Mouse (Mus musculus): ENCODE measurements around the gene Chd4. TPM values are rescaled to one million over a fixed set of nuclear protein-coding genes. Genes with fewer than 3 reads are reported as not detected.

Gene Chd4
- total and polyA plus RNA-seq, 2 experiments from 2014 or later: 72.6 to 141 TPM

DNA sequence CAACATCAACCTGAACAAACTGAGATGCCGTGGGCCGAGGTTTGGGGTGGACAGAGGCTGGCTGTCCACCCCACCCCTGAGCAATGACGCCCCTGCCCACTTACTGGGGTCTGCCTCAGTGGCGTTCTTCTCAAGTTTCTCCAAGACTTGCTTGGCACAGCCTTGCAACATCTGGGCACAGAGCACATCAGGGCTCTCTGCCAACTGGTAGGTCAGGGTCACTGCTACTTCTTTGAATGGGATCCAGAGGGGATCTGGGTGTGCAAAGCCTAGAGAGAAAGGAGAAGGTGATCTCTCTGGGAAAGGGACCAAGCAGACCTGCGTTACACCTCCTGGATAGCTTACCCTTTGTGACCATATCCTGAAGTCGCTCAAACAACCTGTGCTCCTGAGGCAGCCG is 77.5 kb downstream of the Chd4 start:
- H3K36me3 ChIP-seq (ENCODE audit: insufficient read depth): peaks cover 98% of the 10 kb centered on the region
- H3K4me2 ChIP-seq (ENCODE audit: low read depth): no peak overlapping the region
- no peaks in the 10 kb centered on the region for H3K9me3 ChIP-seq (ENCODE audit: low read length)
- no peaks in the 10 kb centered on the region for H3K4me1 ChIP-seq (ENCODE audit: insufficient read depth)
- DNase-seq (no peak), ATAC-seq (no peak)
- WGBS: 85% methylated on average over 7 of the region's 7 CpGs
- no peaks in the 10 kb centered on the region for H3K27me3 ChIP-seq (ENCODE audit: insufficient read depth, low read length)
- TF ChIP-seq CTCF (IDR thresholded peaks at IDR 0.05; ENCODE audit: low read depth): no peak
- no peak overlapping the region for H3K27ac ChIP-seq (ENCODE audit: low read depth, low read length)
- H3K9ac ChIP-seq: no peak overlapping the region
- H3K4me3 ChIP-seq (ENCODE audit: low read depth, low read length): no peak overlapping the region

DNA sequence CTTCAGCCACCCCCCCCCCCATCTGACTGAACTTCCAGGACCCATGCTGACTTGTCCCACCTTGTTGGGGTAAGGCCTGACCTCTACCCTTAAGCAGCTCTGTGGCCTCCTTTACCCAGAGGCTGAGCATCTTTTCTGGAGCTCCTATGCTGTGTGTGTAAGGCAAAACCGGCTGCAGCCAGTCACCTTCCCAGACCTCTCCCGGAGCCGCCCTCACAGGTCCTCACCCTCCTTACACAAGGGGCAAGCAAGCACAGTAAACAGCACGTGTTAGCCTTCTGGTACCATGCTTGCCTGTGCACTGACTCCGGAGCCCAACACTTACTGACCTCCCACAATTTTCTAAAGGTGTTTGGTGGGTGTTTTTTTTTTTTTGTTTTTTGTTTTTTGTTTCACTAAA is 79.7 kb downstream of the Chd4 start:
- H3K4me1 ChIP-seq (ENCODE audit: insufficient read depth): no peaks in the 10 kb centered on the region
- no peak overlapping the region for H3K27ac ChIP-seq (ENCODE audit: low read depth, low read length)
- no peak for DNase-seq
- WGBS: 89% methylated on average over 5 of the region's 5 CpGs
- no peak overlapping the region for H3K9ac ChIP-seq
- no peak for ATAC-seq
- H3K27me3 ChIP-seq (ENCODE audit: insufficient read depth, low read length): no peaks in the 10 kb centered on the region
- H3K4me3 ChIP-seq (ENCODE audit: low read depth, low read length): no peak overlapping the region
- no peak for TF ChIP-seq CTCF (IDR thresholded peaks at IDR 0.05; ENCODE audit: low read depth)
- H3K9me3 ChIP-seq (ENCODE audit: low read length): no peaks in the 10 kb centered on the region
- peaks cover 96% of the 10 kb centered on the region for H3K36me3 ChIP-seq (ENCODE audit: insufficient read depth)
- H3K4me2 ChIP-seq (ENCODE audit: low read depth): no peak overlapping the region

DNA sequence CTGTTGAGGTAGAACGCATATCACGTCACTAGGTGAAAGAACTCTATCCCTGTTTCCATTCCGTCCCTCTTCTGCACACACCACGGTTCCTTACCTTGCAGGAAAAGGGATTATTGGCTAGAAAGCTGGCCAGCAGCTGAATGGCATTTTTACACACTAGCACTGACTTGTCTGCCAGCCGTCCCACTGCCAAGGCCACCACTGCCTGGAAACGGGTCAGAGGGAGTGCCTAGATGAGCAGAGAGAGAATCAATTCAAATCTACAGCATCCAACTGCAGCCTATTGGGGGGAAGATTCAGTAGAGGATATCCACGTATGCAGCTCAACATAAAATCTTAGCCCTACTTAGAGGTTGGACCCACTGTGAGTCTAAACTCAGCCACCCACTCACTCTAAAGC is 83.8 kb downstream of the Chd4 start:
- Histone ChIP-seq H3K9me3 (ENCODE audit: low read length) (no peaks in the 10 kb centered on the region), H3K9ac (no peak overlapping the region), H3K27ac (ENCODE audit: low read depth, low read length) (no peak overlapping the region), H3K4me3 (ENCODE audit: low read depth, low read length) (no peak overlapping the region), H3K4me2 (ENCODE audit: low read depth) (no peak overlapping the region), H3K27me3 (ENCODE audit: insufficient read depth, low read length) (no peaks in the 10 kb centered on the region), H3K36me3 (ENCODE audit: insufficient read depth) (peaks cover 84% of the 10 kb centered on the region), H3K4me1 (ENCODE audit: insufficient read depth) (no peaks in the 10 kb centered on the region)
- TF ChIP-seq CTCF (IDR thresholded peaks at IDR 0.05; ENCODE audit: low read depth): no peak
- no peak for DNase-seq
- 88% methylated on average over 7 of the region's 7 CpGs for WGBS
- ATAC-seq: no peak

Small RNA genes within 50 kb of the gene (microRNA-seq; reads per million reads assigned to microRNA genes)
- gene Mir7045: 0 to 0.12 reads per million in 2 experiments

Other genes with a start within 250 kb of the Chd4 start
- gene P3h3, start 238.2 kb upstream of the Chd4 start, total RNA-seq (2014; rRNA removed): 78.8 and 85.7 TPM in 2 replicates
- 6.2 and 9.1 TPM in 2 replicates for gene P3h3, start 238.2 kb upstream of the Chd4 start, polyA plus RNA-seq (2015; fragmentation: Nextera tagmentation; extraction: Ambion mirVana)
- 154 and 160 TPM in 2 replicates for gene Gpr162, start 232.0 kb upstream of the Chd4 start, total RNA-seq (2014; rRNA removed)
- gene Gpr162, start 232.0 kb upstream of the Chd4 start, polyA plus RNA-seq (2015; fragmentation: Nextera tagmentation; extraction: Ambion mirVana): 30.3 and 38.1 TPM in 2 replicates
- gene Cd4, start 207.8 kb upstream of the Chd4 start, total RNA-seq (2014; rRNA removed): 0.57 and 0.69 TPM in 2 replicates
- gene Cd4, start 207.8 kb upstream of the Chd4 start, polyA plus RNA-seq (2015; fragmentation: Nextera tagmentation; extraction: Ambion mirVana): 0.25 and 0.72 TPM in 2 replicates
- 1.9 and 2.4 TPM in 2 replicates for gene Lag3, start 184.3 kb upstream of the Chd4 start, total RNA-seq (2014; rRNA removed)
- gene Lag3, start 184.3 kb upstream of the Chd4 start, polyA plus RNA-seq (2015; fragmentation: Nextera tagmentation; extraction: Ambion mirVana): 2.6 and 3.9 TPM in 2 replicates
- 722 and 784 TPM in 2 replicates for gene Ptms, start 175.9 kb upstream of the Chd4 start, total RNA-seq (2014; rRNA removed)
- 1,090 and 1,099 TPM in 2 replicates for gene Ptms, start 175.9 kb upstream of the Chd4 start, polyA plus RNA-seq (2015; fragmentation: Nextera tagmentation; extraction: Ambion mirVana)
- gene Mlf2, start 164.6 kb upstream of the Chd4 start, total RNA-seq (2014; rRNA removed): 432 and 471 TPM in 2 replicates
- gene Mlf2, start 164.6 kb upstream of the Chd4 start, polyA plus RNA-seq (2015; fragmentation: Nextera tagmentation; extraction: Ambion mirVana): 665 and 718 TPM in 2 replicates
- 82.4 and 117 TPM in 2 replicates for gene Cops7a, start 130.4 kb upstream of the Chd4 start, total RNA-seq (2014; rRNA removed)
- gene Cops7a, start 130.4 kb upstream of the Chd4 start, polyA plus RNA-seq (2015; fragmentation: Nextera tagmentation; extraction: Ambion mirVana): 87.8 and 93.0 TPM in 2 replicates
- gene Pianp, start 99.3 kb upstream of the Chd4 start, total RNA-seq (2014; rRNA removed): 12.2 and 18.3 TPM in 2 replicates
- 53.8 and 68.9 TPM in 2 replicates for gene Pianp, start 99.3 kb upstream of the Chd4 start, polyA plus RNA-seq (2015; fragmentation: Nextera tagmentation; extraction: Ambion mirVana)
- gene Zfp384, start 86.8 kb upstream of the Chd4 start, total RNA-seq (2014; rRNA removed): 24.7 and 34.5 TPM in 2 replicates
- gene Zfp384, start 86.8 kb upstream of the Chd4 start, polyA plus RNA-seq (2015; fragmentation: Nextera tagmentation; extraction: Ambion mirVana): 7.2 and 8.4 TPM in 2 replicates
- gene Ing4, start 56.2 kb upstream of the Chd4 start, total RNA-seq (2014; rRNA removed): 83.4 and 103 TPM in 2 replicates
- 102 and 111 TPM in 2 replicates for gene Ing4, start 56.2 kb upstream of the Chd4 start, polyA plus RNA-seq (2015; fragmentation: Nextera tagmentation; extraction: Ambion mirVana)
- gene Acrbp, start 46.3 kb upstream of the Chd4 start, total RNA-seq (2014; rRNA removed): 11.3 and 12.2 TPM in 2 replicates
- 11.4 and 13.8 TPM in 2 replicates for gene Acrbp, start 46.3 kb upstream of the Chd4 start, polyA plus RNA-seq (2015; fragmentation: Nextera tagmentation; extraction: Ambion mirVana)
- 0.38 and 0.71 TPM in 2 replicates for gene Lpar5, start 28.1 kb upstream of the Chd4 start, total RNA-seq (2014; rRNA removed)
- 0.59 and 0.61 TPM in 2 replicates for gene Lpar5, start 28.1 kb upstream of the Chd4 start, polyA plus RNA-seq (2015; fragmentation: Nextera tagmentation; extraction: Ambion mirVana)
- 47.2 and 56.0 TPM in 2 replicates for gene Nop2, start 35.9 kb downstream of the Chd4 start, total RNA-seq (2014; rRNA removed)
- gene Nop2, start 35.9 kb downstream of the Chd4 start, polyA plus RNA-seq (2015; fragmentation: Nextera tagmentation; extraction: Ambion mirVana): 39.6 and 43.5 TPM in 2 replicates
- gene Iffo1, start 49.3 kb downstream of the Chd4 start, total RNA-seq (2014; rRNA removed): 24.6 and 28.8 TPM in 2 replicates
- 12.8 and 18.3 TPM in 2 replicates for gene Iffo1, start 49.3 kb downstream of the Chd4 start, polyA plus RNA-seq (2015; fragmentation: Nextera tagmentation; extraction: Ambion mirVana)
- gene Gapdh, start 70.5 kb downstream of the Chd4 start, total RNA-seq (2014; rRNA removed): 2,022 and 2,511 TPM in 2 replicates
- gene Gapdh, start 70.5 kb downstream of the Chd4 start, polyA plus RNA-seq (2015; fragmentation: Nextera tagmentation; extraction: Ambion mirVana): 1,543 and 1,551 TPM in 2 replicates
- 32.5 and 43.5 TPM in 2 replicates for gene Ncapd2, start 95.7 kb downstream of the Chd4 start, total RNA-seq (2014; rRNA removed)
- gene Ncapd2, start 95.7 kb downstream of the Chd4 start, polyA plus RNA-seq (2015; fragmentation: Nextera tagmentation; extraction: Ambion mirVana): 18.9 and 25.8 TPM in 2 replicates
- gene Mrpl51, start 95.8 kb downstream of the Chd4 start, total RNA-seq (2014; rRNA removed): 51.3 and 54.0 TPM in 2 replicates
- 146 and 148 TPM in 2 replicates for gene Mrpl51, start 95.8 kb downstream of the Chd4 start, polyA plus RNA-seq (2015; fragmentation: Nextera tagmentation; extraction: Ambion mirVana)
- gene Vamp1, start 119.6 kb downstream of the Chd4 start, total RNA-seq (2014; rRNA removed): 6.7 and 12.9 TPM in 2 replicates
- gene Vamp1, start 119.6 kb downstream of the Chd4 start, polyA plus RNA-seq (2015; fragmentation: Nextera tagmentation; extraction: Ambion mirVana): 7.9 and 11.9 TPM in 2 replicates
- gene Tapbpl, start 135.9 kb downstream of the Chd4 start, total RNA-seq (2014; rRNA removed): 2.5 and 4.3 TPM in 2 replicates
- gene Tapbpl, start 135.9 kb downstream of the Chd4 start, polyA plus RNA-seq (2015; fragmentation: Nextera tagmentation; extraction: Ambion mirVana): 3.7 and 6.9 TPM in 2 replicates
- not detected in 2 replicates for gene Cd27, start 141.0 kb downstream of the Chd4 start, total RNA-seq (2014; rRNA removed)
- gene Cd27, start 141.0 kb downstream of the Chd4 start, polyA plus RNA-seq (2015; fragmentation: Nextera tagmentation; extraction: Ambion mirVana): 0.33 TPM in 1 of 2 replicates, not detected in the other
- not detected in 2 replicates for gene Tuba3a, start 190.1 kb downstream of the Chd4 start, total RNA-seq (2014; rRNA removed)
- not detected in 2 replicates for gene Tuba3a, start 190.1 kb downstream of the Chd4 start, polyA plus RNA-seq (2015; fragmentation: Nextera tagmentation; extraction: Ambion mirVana)
- gene Ltbr, start 217.9 kb downstream of the Chd4 start, total RNA-seq (2014; rRNA removed): 14.9 and 19.9 TPM in 2 replicates
- 11.4 and 14.8 TPM in 2 replicates for gene Ltbr, start 217.9 kb downstream of the Chd4 start, polyA plus RNA-seq (2015; fragmentation: Nextera tagmentation; extraction: Ambion mirVana)
- gene Scnn1a, start 224.7 kb downstream of the Chd4 start, total RNA-seq (2014; rRNA removed): 0.67 and 1.2 TPM in 2 replicates
- gene Scnn1a, start 224.7 kb downstream of the Chd4 start, polyA plus RNA-seq (2015; fragmentation: Nextera tagmentation; extraction: Ambion mirVana): 1.0 and 1.5 TPM in 2 replicates

Data from forebrain, postnatal 0 days (tissue).